Mouse (Mus musculus): ENCODE results near the gene Pank3.
"Not testable (repeated sequence)": the region's sequence is repeated elsewhere in the genome, so short reads cannot be mapped to it uniquely, and the experiment has no call there.

Pank3 gene

DNA sequence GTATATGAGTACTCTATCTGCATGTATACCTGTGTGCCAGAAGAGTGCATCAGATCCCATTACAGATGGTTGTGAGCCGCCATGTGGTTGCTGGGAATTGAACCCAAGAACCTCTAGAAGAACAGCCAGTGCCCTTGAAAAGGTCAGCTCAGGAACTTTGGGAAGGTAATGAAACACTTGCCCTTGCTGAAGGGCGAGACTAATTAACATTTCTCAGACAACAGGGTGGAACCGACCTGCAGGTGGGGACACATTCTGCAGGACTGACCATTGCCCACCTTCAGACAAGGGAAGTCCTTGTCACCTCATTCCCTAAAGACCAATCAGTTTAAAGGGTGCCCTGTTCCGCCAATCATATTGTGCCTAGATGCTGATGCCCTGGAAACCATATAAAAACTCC lies 71.5 kb downstream of the Pank3 start:
- DNase-seq (ENCODE audit: low read depth, low spot score): not testable (repeated sequence)

Measured in telencephalon, adult 2 months (tissue).